Mouse (Mus musculus) brain, embryonic 18.5 days (tissue): ENCODE results near the gene Pum2.

Experiments
- DNase-seq: peaks from one replicate; pipeline ENCODE4 v3.0.0-alpha.2; 2012; ENCODE audit warnings: low read depth, low spot score

Pum2 gene

GRCm38 (mm10) chr12:8793410-8794051, 119.6 kb downstream of the Pum2 start:
- no peak for DNase-seq

- DNase-seq = no peak
Measured at GRCm38 (mm10) chr12:8797936-8798335, 124.0 kb downstream of the Pum2 start.

- no peak for DNase-seq
Measured at GRCm38 (mm10) chr12:8798486-8799020, 124.6 kb downstream of the Pum2 start.
